Mouse (Mus musculus) retina, postnatal 7 days (tissue): ENCODE results near the gene B4galt2.

ENCODE experiments used
- DNase-seq: peaks from one replicate; pipeline ENCODE4 v3.0.0-alpha.2; 2012; ENCODE audit warnings: low read depth, low spot score

The B4galt2 gene

GRCm38 (mm10) chr4:117870437-117870836 is 12.8 kb downstream of the B4galt2 start:
- no peak for DNase-seq

DNA sequence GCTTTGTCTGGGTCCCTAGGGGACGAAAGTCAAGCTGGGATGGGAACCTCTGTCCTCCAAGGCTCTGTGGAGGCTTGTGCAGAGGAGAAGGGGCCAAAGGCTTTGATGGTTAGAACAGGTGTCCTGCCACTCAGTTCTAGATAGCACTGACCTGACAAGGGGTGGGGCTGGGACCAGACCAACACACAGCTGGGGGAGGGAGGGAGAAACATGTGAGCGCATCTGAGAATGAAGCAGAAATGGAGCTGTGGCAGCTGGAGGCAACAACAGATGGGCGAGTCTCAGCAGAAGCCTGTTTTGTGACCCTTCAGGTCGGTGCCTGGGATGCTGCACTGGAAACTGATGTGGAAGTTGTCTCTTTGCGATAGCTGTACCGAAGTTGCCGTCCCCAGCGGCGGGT is 14.0 kb downstream of the B4galt2 start:
- no peak for DNase-seq

DNA sequence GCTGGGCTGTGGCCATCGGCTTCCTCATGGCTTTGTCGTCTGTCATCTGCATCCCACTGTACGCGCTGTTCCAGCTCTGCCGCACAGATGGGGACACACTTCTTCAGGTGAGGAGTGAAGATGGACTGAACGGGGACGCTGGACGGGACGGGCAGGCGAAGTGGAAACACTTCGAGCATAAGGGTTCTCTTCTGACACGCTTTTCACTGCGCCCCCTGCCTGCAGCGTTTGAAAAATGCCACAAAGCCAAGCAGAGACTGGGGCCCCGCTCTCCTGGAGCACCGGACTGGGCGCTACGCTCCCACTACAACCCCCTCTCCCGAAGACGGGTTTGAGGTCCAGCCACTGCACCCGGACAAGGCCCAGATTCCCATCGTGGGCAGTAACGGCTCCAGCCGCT is 15.5 kb downstream of the B4galt2 start:
- DNase-seq: peak; percentile 47

- no peak for DNase-seq
Observed at GRCm38 (mm10) chr4:117867000-117867399, 16.3 kb downstream of the B4galt2 start.

DNA sequence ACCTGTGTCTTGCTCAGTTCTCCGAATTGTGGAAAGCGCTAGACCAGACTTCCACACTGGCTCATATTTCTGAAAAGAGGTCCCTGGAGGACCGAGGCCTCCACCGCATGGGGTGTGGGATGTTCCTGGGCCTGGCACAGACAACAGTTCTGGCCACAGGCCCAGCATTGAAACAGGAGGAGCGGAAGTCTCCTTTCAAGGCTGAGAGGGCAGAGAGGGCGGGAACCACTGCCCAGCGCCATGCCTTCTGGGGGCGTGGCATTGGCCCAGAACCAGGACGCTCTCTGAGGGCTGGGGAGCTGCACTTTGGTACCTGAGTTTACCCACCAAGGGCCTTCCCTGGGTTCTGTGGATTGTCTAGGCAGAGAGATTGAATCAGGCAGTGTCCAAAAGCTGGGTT is 17.2 kb downstream of the B4galt2 start:
- DNase-seq: no peak

GRCm38 (mm10) chr4:117862823-117863222 is 20.5 kb downstream of the B4galt2 start:
- peak; percentile 51 for DNase-seq

DNA sequence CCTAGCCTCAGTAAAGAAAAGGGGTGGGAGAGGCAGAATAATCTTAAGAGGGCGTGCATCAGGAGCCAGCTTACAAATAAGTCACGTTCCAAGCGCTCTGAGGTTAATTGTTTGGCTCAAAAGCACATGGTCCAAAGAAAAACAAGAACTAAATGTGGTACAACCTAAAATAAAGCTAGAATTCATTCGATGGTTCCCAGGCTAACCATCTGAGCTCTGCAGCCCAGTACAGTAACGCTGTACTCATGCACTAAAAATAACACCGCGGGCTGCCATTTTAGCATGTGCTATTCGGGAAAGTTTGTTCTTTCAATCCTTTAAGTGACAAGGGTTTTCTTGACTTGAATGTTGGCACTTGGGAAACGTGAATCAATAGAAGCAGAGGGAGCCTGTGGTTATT is 22.7 kb downstream of the B4galt2 start:
- DNase-seq: no peak

- peak; percentile 69 for DNase-seq
Observed at GRCm38 (mm10) chr4:117858794-117859193, 24.5 kb downstream of the B4galt2 start.

- DNase-seq: no peak
Observed at GRCm38 (mm10) chr4:117855146-117855545, 28.1 kb downstream of the B4galt2 start.

DNA sequence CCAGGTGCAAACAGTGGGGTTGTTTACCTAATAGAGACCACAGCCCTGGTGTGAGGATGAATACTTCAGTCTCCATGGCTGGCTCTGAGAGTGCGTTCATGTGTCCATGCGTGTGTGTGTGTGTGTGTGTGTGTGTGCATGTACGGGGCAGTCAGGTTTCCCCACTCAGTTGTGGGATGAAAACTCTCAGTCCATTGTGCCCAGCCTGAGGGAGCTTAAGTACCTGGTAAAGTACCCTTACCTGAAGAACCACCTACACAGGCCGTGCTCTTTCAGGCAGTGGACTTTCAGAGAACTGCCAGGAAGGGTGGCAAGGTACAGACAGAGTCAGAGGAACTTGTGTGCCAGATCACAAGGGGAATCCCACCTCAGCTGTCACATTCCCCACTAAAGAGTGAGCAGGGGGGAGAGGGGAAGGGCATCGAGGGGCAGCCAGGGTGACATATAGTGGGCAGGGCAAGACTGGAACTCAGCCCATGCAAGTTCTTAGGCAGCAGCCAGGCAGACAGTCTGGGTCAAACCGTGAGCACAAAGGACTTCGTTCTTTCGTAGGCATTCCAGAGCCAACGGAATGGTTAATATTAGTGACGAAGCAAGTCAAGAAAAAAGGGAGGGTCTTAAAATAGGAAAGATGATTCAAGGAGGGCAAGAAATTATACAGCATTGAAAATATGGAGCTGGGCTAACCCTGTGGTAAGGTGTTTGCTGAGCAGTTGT is 31.0 kb downstream of the B4galt2 start:
- DNase-seq: no peak

GRCm38 (mm10) chr4:117850871-117851270 is 32.4 kb downstream of the B4galt2 start:
- DNase-seq: no peak

- no peak for DNase-seq
Observed at GRCm38 (mm10) chr4:117850176-117850575, 33.1 kb downstream of the B4galt2 start.

GRCm38 (mm10) chr4:117849506-117849905 is 33.8 kb downstream of the B4galt2 start:
- no peak for DNase-seq

DNA sequence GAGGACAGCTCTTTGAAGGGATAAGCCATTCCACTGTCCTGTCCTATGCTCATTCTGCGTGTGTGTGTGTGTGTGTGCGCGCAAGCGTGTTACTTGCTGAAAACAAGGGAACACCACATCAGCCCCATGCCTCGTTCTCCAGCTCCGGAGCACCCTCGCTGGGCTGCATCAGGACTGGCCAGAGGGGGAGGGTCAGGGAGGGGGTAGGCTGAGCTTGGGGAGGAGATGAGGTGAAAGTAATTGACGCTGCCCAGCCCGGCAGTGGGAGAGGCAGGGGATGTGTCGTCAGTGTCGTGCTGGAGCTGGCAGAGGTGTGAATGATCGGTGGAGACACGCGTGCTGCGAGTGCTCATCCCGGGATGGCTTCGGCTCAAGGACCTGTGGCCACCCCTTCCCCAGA is 34.2 kb downstream of the B4galt2 start:
- DNase-seq: no peak

GRCm38 (mm10) chr4:117847011-117847410 is 36.3 kb downstream of the B4galt2 start:
- no peak for DNase-seq

DNA sequence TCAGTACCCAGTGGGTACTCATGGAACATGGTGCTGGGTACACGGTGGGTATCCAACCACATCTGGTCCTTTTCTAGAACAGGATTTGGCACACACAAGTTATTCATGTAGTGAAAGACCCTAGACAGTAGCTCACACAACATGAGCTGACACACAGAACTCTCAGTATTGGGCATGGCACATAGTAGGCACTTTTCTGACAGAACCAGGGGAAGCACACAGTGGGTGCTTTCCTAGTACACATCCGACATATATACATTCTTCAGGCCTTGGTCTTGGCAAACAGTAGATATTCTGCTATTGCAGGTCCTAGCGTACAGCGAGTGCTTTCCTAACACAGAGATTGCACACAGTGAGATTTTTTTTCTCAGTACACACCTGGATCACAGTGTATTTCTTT is 37.0 kb downstream of the B4galt2 start:
- DNase-seq: no peak

GRCm38 (mm10) chr4:117845316-117845715 is 38.0 kb downstream of the B4galt2 start:
- no peak for DNase-seq

- no peak for DNase-seq
Observed at GRCm38 (mm10) chr4:117844467-117844866, 38.8 kb downstream of the B4galt2 start.

- no peak for DNase-seq
Observed at GRCm38 (mm10) chr4:117843101-117843500, 40.2 kb downstream of the B4galt2 start.

- DNase-seq: no peak
Observed at GRCm38 (mm10) chr4:117841566-117841965, 41.7 kb downstream of the B4galt2 start.

DNA sequence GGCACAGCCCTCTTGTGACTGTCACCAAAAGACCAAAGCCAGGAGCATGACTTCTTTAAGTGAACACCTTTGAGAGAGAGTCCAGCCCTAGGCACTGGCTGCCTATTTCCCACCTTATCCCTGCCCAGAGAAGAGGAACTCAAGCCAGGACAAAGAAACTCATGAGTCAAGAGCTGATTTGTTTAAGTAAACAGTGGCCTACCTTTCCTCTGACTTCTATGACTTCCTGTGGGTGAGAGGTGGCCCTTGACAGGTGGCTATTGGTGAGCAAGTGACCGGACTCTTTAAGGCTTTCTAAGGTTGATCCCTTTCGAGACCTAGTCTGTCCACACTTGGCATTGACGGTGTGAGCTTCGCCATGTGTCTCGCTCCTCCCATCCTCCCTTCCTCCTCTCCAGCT is 42.5 kb downstream of the B4galt2 start:
- no peak for DNase-seq

- no peak for DNase-seq
Observed at GRCm38 (mm10) chr4:117839366-117839765, 43.9 kb downstream of the B4galt2 start.

GRCm38 (mm10) chr4:117837271-117837670 is 46.0 kb downstream of the B4galt2 start:
- DNase-seq: no peak

DNA sequence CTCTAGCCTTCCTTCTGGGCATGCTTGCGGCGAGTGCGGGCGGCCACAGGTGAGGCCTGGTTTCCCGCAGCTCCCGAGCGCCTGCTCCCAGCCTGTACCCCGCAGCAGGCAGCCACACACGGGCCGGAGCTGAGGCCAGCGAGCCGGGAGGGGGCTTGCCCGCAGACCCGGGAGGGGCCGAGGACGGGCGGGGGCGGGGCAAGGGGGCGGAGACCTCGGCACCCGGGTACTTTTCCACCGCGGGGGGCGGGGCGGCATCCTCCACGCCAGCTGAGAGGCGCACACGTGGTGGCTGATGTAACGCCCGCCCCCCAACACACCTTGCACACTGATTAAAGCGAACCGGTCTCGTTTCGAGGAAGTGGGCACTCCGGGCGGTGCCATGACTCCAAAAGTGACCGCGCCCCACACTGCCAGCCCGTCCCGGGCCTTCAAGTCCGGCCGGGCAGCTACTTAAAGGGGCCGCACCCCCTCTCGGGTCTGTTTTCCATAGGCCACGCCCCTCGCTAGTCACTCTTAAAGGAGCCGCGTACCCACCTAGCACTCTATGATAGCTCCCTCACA is 47.0 kb downstream of the B4galt2 start:
- peak; percentile 78 for DNase-seq
